Mouse (Mus musculus) MEL (cell line): ENCODE data around the gene Scn4a. TPM values are rescaled to one million over a fixed set of nuclear protein-coding genes. Genes with fewer than 3 reads are reported as not detected.

Source experiments
- DNase-seq: peaks from one replicate; pipeline ENCODE4 v3.0.0; 2011; ENCODE audit warnings: low read depth, low spot score
- H3K27ac ChIP-seq: 2 replicates; pipeline ENCODE4 v1.5.1; 2012; ENCODE audit warnings: low read depth, mild to moderate bottlenecking, control low read depth, low read length, moderate library complexity; ENCODE audit not compliant: control insufficient read depth
- H3K27me3 ChIP-seq, 2 experiments: fragments of 150-350 bp in 1 of 2; sonication (generic) in 1 of 2; 2 replicates each; pipeline ENCODE4 v1.6.1; 2012; ENCODE audit warnings: low read length in 2 of 2, mild to moderate bottlenecking in 2 of 2, improper control_type of control experiment in 1 of 2, moderate library complexity in 1 of 2; ENCODE audit not compliant: insufficient read depth in 2 of 2, control insufficient read depth in 1 of 2
- H3K36me3 ChIP-seq, 2 experiments: 2 replicates each; pipeline ENCODE4 v1.6.1; 2012 to 2014; ENCODE audit warnings: low read length in 2 of 2, improper control_type of control experiment in 1 of 2, inconsistent platforms in 1 of 2, mild to moderate bottlenecking in 1 of 2; ENCODE audit not compliant: insufficient read depth in 2 of 2, control insufficient read depth in 1 of 2
- H3K4me1 ChIP-seq, 2 experiments: fragments of 150-350 bp in 1 of 2; sonication (generic) in 1 of 2; 2 replicates each; pipeline ENCODE4 v1.6.1; 2012; ENCODE audit warnings: low read length in 2 of 2, improper control_type of control experiment in 1 of 2, mild to moderate bottlenecking in 1 of 2; ENCODE audit not compliant: insufficient read depth in 2 of 2, control insufficient read depth in 1 of 2
- H3K4me3 ChIP-seq, 2 experiments: fragments of 150-350 bp in 1 of 2; sonication (generic) in 1 of 2; 2 replicates each; pipeline ENCODE4 v1.5.1; 2012; ENCODE audit warnings: low read depth in 2 of 2, low read length in 2 of 2, mild to moderate bottlenecking in 2 of 2, moderate library complexity in 2 of 2, control low read depth in 1 of 2, improper control_type of control experiment in 1 of 2; ENCODE audit not compliant: control insufficient read depth in 1 of 2, insufficient read depth in 1 of 2
- H3K79me2 ChIP-seq: 2 replicates; pipeline ENCODE4 v1.6.1; 2012; ENCODE audit warnings: mild to moderate bottlenecking, low read length, moderate library complexity; ENCODE audit not compliant: control insufficient read depth, poor library complexity, insufficient read depth
- H3K9ac ChIP-seq: 2 replicates; pipeline ENCODE4 v1.6.1; 2012; ENCODE audit warnings: low read depth, mild to moderate bottlenecking, control low read depth, low read length, moderate library complexity; ENCODE audit not compliant: control insufficient read depth, poor library complexity, severe bottlenecking
- H3K9me3 ChIP-seq: fragments of 150-350 bp; sonication (generic); replicated peaks from 2 replicates; pipeline ENCODE4 v1.6.1; 2012; ENCODE audit warnings: mild to moderate bottlenecking, low read length, improper control_type of control experiment, moderate library complexity; ENCODE audit not compliant: insufficient read depth
- CHD2 ChIP-seq: IDR thresholded peaks from 2 replicates; pipeline ENCODE4 v1.6.1; 2011; ENCODE audit warnings: low read length, improper control_type of control experiment
- CTCF ChIP-seq, 3 experiments: IDR thresholded peaks in 2 of 3; conservative IDR thresholded peaks in 1 of 3; 2 replicates each; pipeline ENCODE4 v1.5.1; 2011 to 2012; ENCODE audit warnings: low read length in 3 of 3, low read depth in 2 of 3, mild to moderate bottlenecking in 2 of 3, improper control_type of control experiment in 1 of 3, inconsistent platforms in 1 of 3, mixed read lengths in 1 of 3, moderate library complexity in 1 of 3; ENCODE audit not compliant: control insufficient read depth in 1 of 3, insufficient read depth in 1 of 3, poor library complexity in 1 of 3, severe bottlenecking in 1 of 3
- ELF1 ChIP-seq: IDR thresholded peaks from 2 replicates; pipeline ENCODE4 v1.6.1; 2014; ENCODE audit warnings: low read depth, mild to moderate bottlenecking, inconsistent platforms, low read length, improper control_type of control experiment, moderate library complexity
- EP300 ChIP-seq, 2 experiments: IDR thresholded peaks; 2 replicates each; pipeline ENCODE4 v1.6.1; 2011; ENCODE audit warnings: improper control_type of control experiment in 2 of 2, low read length in 2 of 2, low read depth in 1 of 2, mild to moderate bottlenecking in 1 of 2
- ETS1 ChIP-seq: IDR thresholded peaks from 2 replicates; pipeline ENCODE4 v1.6.1; 2012; ENCODE audit warnings: low read depth, mild to moderate bottlenecking, inconsistent platforms, low read length, improper control_type of control experiment, moderate library complexity
- GATA1 ChIP-seq: IDR thresholded peaks from 2 replicates; pipeline ENCODE4 v1.6.1; 2011; ENCODE audit warnings: low read depth, low read length, improper control_type of control experiment
- HCFC1 ChIP-seq: IDR thresholded peaks from 2 replicates; pipeline ENCODE4 v1.6.1; 2012; ENCODE audit warnings: low read depth, mild to moderate bottlenecking, inconsistent platforms, low read length, improper control_type of control experiment, moderate library complexity
- MAX ChIP-seq: IDR thresholded peaks from 2 replicates; pipeline ENCODE4 v1.6.1; 2011; ENCODE audit warnings: low read length, improper control_type of control experiment
- MAZ ChIP-seq: IDR thresholded peaks from 2 replicates; pipeline ENCODE4 v1.6.1; 2012; ENCODE audit warnings: low read depth, mild to moderate bottlenecking, inconsistent platforms, low read length, improper control_type of control experiment
- MYB ChIP-seq: IDR thresholded peaks from 2 replicates; pipeline ENCODE4 v1.6.1; 2011; ENCODE audit warnings: mild to moderate bottlenecking, low read depth, low read length, improper control_type of control experiment
- MYC ChIP-seq: IDR thresholded peaks from 2 replicates; pipeline ENCODE4 v1.6.1; 2011; ENCODE audit warnings: low read depth, mild to moderate bottlenecking, low read length, improper control_type of control experiment, moderate library complexity
- NELFE ChIP-seq: IDR thresholded peaks from 2 replicates; pipeline ENCODE4 v1.6.1; 2011; ENCODE audit warnings: low read depth, low read length, improper control_type of control experiment
- NRF1 ChIP-seq: IDR thresholded peaks from 2 replicates; pipeline ENCODE4 v1.6.1; 2014; ENCODE audit warnings: low read depth, mild to moderate bottlenecking, inconsistent platforms, low read length, improper control_type of control experiment, moderate library complexity; ENCODE audit not compliant: poor library complexity, insufficient read depth, severe bottlenecking
- POLR2A ChIP-seq, 2 experiments: IDR thresholded peaks; 2 replicates each; pipeline ENCODE4 v1.6.1; 2011 to 2012; ENCODE audit warnings: low read length in 2 of 2, mild to moderate bottlenecking in 2 of 2, control low read depth in 1 of 2, improper control_type of control experiment in 1 of 2, low read depth in 1 of 2, moderate library complexity in 1 of 2; ENCODE audit not compliant: control insufficient read depth in 1 of 2, insufficient read depth in 1 of 2, poor library complexity in 1 of 2
- RAD21 ChIP-seq: IDR thresholded peaks from 2 replicates; pipeline ENCODE4 v1.6.1; 2011; ENCODE audit warnings: mild to moderate bottlenecking, low read depth, low read length, improper control_type of control experiment
- SIN3A ChIP-seq: IDR thresholded peaks from 2 replicates; pipeline ENCODE4 v1.6.1; 2012; ENCODE audit warnings: low read length, improper control_type of control experiment, inconsistent platforms
- TBP ChIP-seq: IDR thresholded peaks from 2 replicates; pipeline ENCODE4 v1.8.0; 2011; ENCODE audit warnings: low read depth, low read length, improper control_type of control experiment
- TCF12 ChIP-seq: IDR thresholded peaks from 2 replicates; pipeline ENCODE4 v1.6.1; 2014; ENCODE audit warnings: low read depth, mild to moderate bottlenecking, inconsistent platforms, low read length, improper control_type of control experiment, moderate library complexity
- UBTF ChIP-seq: IDR thresholded peaks from 2 replicates; pipeline ENCODE4 v1.6.1; 2012; ENCODE audit warnings: low read depth, mild to moderate bottlenecking, inconsistent platforms, low read length, improper control_type of control experiment, moderate library complexity, borderline replicate concordance; ENCODE audit not compliant: insufficient read depth
- USF2 ChIP-seq, 2 experiments: IDR thresholded peaks; 2 replicates each; pipeline ENCODE4 v1.6.1; 2011 to 2012; ENCODE audit warnings: improper control_type of control experiment in 2 of 2, low read length in 2 of 2, borderline replicate concordance in 1 of 2, inconsistent platforms in 1 of 2, low read depth in 1 of 2, mild to moderate bottlenecking in 1 of 2; ENCODE audit not compliant: insufficient read depth in 1 of 2
- ZC3H11A ChIP-seq: IDR thresholded peaks from 2 replicates; pipeline ENCODE4 v1.6.1; 2012; ENCODE audit warnings: low read depth, mild to moderate bottlenecking, inconsistent platforms, low read length, improper control_type of control experiment
- ZKSCAN1 ChIP-seq: IDR thresholded peaks from 2 replicates; pipeline ENCODE4 v1.6.1; 2012; ENCODE audit warnings: low read depth, mild to moderate bottlenecking, inconsistent platforms, low read length, improper control_type of control experiment, moderate library complexity
- ZMIZ1 ChIP-seq: IDR thresholded peaks from 2 replicates; pipeline ENCODE4 v1.6.1; 2012; ENCODE audit warnings: low read depth, mild to moderate bottlenecking, inconsistent platforms, low read length, improper control_type of control experiment, moderate library complexity
- polyA plus RNA-seq, 2 experiments: library from polyadenylated mRNA; stranded (reverse) in 1 of 2; unstranded in 1 of 2; fragments of >175 nt in 1 of 2; fragments of >200 nt in 1 of 2; gene quantifications; 2 replicates each; pipeline versions ENCODE4 v1.2.1 to v1.2.4; 2012; ENCODE audit warnings: low replicate concordance in 2 of 2, low read depth in 1 of 2; ENCODE audit not compliant: insufficient read length in 2 of 2, insufficient read depth in 1 of 2, missing spikeins in 1 of 2
- total RNA-seq: library from RNA; depleted of rRNA; stranded (reverse); fragments of 300-350 nt; gene quantifications from 2 replicates; pipeline ENCODE4 v1.2.3, GENCODE M21; 2012

Gene Scn4a
- total and polyA plus RNA-seq, 3 experiments: 0.04 to 0.15 TPM; not detected in 1

DNA sequence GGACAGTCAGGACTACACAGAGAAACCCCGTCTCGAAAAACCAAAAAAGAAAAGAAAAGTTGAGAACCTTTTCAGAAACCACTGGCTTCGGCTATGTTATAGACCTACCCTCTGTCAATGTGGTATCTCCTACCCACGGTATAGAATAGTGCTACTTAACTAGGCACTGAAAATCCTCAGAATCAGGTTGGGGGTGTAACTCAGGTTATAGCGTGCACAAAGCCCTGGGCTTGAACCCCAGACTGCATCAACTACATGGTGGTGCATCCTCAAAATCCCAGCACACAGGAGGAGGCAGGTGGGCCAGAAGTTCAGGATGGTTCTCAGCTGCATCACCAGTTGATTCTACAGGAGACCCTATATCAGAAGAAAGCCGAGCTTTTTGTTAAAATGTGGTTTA is 79.3 kb downstream of the Scn4a start:
- peaks cover 0 to 36% of the 10 kb centered on the region in 2 experiments; a peak in 3 of 4 replicates for H3K4me1 ChIP-seq
- peak overlapping the region; percentile 75 for H3K9ac ChIP-seq
- no peaks in the 10 kb centered on the region for H3K27me3 ChIP-seq
- no peak for DNase-seq
- peaks cover 38% of the 10 kb centered on the region for H3K79me2 ChIP-seq
- peak overlapping the region in 1 of 2 experiments; percentile 75; a peak in 2 of 4 replicates for H3K4me3 ChIP-seq
- H3K27ac ChIP-seq: peak overlapping the region; percentile 69; the same call in 1 of the 2 replicates
- TF ChIP-seq USF2 (IDR thresholded peaks at IDR 0.05; ENCODE audit: borderline replicate concordance in 1 of 2, insufficient read depth in 1 of 2, low read depth in 1 of 2, low read length in 2 of 2) (no peak), CHD2 (no peak), SIN3A (no peak), ZKSCAN1 (no peak), MAX (no peak), RAD21 (no peak)
- peaks cover 0 to 18% of the 10 kb centered on the region in 2 experiments; a peak in 2 of 4 replicates for H3K36me3 ChIP-seq
- no peaks in the 10 kb centered on the region for H3K9me3 ChIP-seq

DNA sequence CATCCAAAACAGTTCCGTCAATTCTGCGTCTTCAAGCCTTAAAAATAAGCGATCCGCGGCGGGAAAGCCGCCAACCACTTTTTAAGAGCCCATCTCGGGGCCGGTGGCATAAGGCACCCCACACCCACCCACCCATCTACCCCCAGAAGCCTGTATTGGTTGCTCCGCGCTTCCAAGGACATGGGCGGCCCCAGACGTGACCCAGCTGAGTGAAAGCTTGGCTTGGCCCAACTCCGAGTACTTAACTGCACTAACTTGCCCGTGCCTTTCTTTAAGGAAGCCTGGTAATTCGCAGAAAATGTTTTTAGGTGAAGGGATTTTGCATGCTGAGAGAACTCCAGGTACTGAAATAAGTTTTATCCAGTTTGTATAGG is 79.8 kb downstream of the Scn4a start:
- peaks cover 0 to 37% of the 10 kb centered on the region in 2 experiments; a peak in 3 of 4 replicates for H3K4me1 ChIP-seq
- H3K27me3 ChIP-seq: no peaks in the 10 kb centered on the region
- no peaks in the 10 kb centered on the region for H3K9me3 ChIP-seq
- peak overlapping the region; percentile 69 for H3K27ac ChIP-seq
- H3K9ac ChIP-seq: peak overlapping the region; percentile 75
- peaks cover 0 to 18% of the 10 kb centered on the region in 2 experiments; a peak in 2 of 4 replicates for H3K36me3 ChIP-seq
- DNase-seq: no peak
- H3K4me3 ChIP-seq: peak overlapping the region; percentile 34 to 75
- TF ChIP-seq ZC3H11A: no peak
- H3K79me2 ChIP-seq: peaks cover 41% of the 10 kb centered on the region

DNA sequence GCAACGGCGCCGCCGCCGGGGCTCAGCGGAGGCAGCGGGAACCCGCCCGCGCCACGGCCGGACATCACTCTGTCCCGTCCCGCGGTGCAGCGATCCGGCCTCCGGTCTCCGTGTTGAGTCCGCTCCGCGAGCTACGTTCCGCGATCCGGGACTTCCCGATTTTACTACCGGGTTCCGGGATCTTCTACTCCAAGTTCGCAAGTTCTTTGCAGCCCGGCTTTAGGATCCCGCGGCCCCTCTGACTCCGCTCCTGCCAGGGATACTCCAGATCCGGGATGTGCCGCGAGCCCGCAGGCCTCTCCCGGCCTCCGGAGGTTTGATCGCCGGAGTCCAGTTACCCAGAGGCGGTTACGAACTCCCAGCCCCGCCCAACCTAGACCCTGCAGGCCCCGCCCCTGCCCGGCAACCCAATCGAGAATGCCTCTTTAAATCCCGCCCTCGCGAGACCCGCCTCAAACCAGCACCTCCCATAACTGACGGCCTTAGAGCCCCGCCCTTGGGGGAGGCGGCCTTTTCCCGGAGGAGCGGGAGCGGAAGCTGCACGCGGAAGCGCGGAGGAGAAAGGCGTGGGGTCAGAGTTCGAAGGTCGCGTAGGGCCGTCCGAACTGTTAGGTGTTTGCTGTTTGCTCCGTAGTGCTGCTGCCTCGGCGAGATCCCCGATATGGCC is 80.3 kb downstream of the Scn4a start, which contains the start of gene Smarcd2:
Smarcd2 (minus strand) TSS at position 329 of the 667 bp plus-strand sequence.
- peaks cover 43% of the 10 kb centered on the region for H3K79me2 ChIP-seq
- H3K4me1 ChIP-seq: peaks cover 0 to 41% of the 10 kb centered on the region in 2 experiments; a peak in 3 of 4 replicates
- TF ChIP-seq CTCF (IDR thresholded peaks at IDR 0.05 in 2 of 3, conservative IDR thresholded peaks at IDR 0.05 in 1 of 3; ENCODE audit: control insufficient read depth in 1 of 3, insufficient read depth in 1 of 3, low read depth in 2 of 3, low read length in 3 of 3, poor library complexity in 1 of 3, severe bottlenecking in 1 of 3) (0 out of 6 replicates have a peak, but pooled peaks of 1 of the 3 experiments have one; percentile 11), MYB (peak; percentile 68; the same call in 1 of the 2 replicates), ETS1 (peak; percentile 40), MYC (no peak), ZMIZ1 (peak; percentile 23; the same call in 1 of the 2 replicates), TBP (peak; percentile 84), MAX (peak; percentile 93), MAZ (peak; percentile 90; the same call in 1 of the 2 replicates), UBTF (peak; percentile 81; the same call in 1 of the 2 replicates), NRF1 (0 out of 2 replicates have a peak, but pooled peaks have one; percentile 42), GATA1 (0 out of 2 replicates have a peak, but pooled peaks have one; percentile 16), SIN3A (peak; percentile 90), USF2 (IDR thresholded peaks at IDR 0.05; ENCODE audit: borderline replicate concordance in 1 of 2, insufficient read depth in 1 of 2, low read depth in 1 of 2, low read length in 2 of 2) (no peak), ZC3H11A (no peak), ELF1 (peak; percentile 94), TCF12 (peak; percentile 68; the same call in 1 of the 2 replicates), POLR2A (IDR thresholded peaks at IDR 0.05; ENCODE audit: control insufficient read depth in 1 of 2, insufficient read depth in 1 of 2, low read depth in 1 of 2, low read length in 2 of 2, poor library complexity in 1 of 2) (peak; percentile 34 to 85), NELFE (peak; percentile 76), HCFC1 (peak; percentile 90), EP300 (IDR thresholded peaks at IDR 0.05; ENCODE audit: low read depth in 1 of 2, low read length in 2 of 2) (peak in 1 of 2 experiments; percentile 51; a peak in 2 of 4 replicates)

More for the DNA sequence above, 80.3 kb downstream of the Scn4a start, which contains the start of gene Smarcd2:
- H3K36me3 ChIP-seq: peaks cover 0 to 19% of the 10 kb centered on the region in 2 experiments; a peak in 2 of 4 replicates
- DNase-seq: peak; percentile 100
- peak within 1 kb of the TSS; percentile 78 for H3K27ac ChIP-seq
- peak within 1 kb of the TSS; percentile 98 for H3K9ac ChIP-seq
- H3K9me3 ChIP-seq: no peaks in the 10 kb centered on the region
- H3K4me3 ChIP-seq: peak within 1 kb of the TSS; percentile 89 to 93
- H3K27me3 ChIP-seq: no peaks in the 10 kb centered on the region
